Mouse (Mus musculus) lung, adult 2 months (tissue): ENCODE data around the gene Ptprg.

Source experiments
- CTCF ChIP-seq: fragments of 200-500 bp; IDR thresholded peaks from 2 replicates; pipeline ENCODE4 v1.5.1; 2011; ENCODE audit warnings: mild to moderate bottlenecking, low read length, control low read depth; ENCODE audit not compliant: insufficient read depth
- POLR2A ChIP-seq: fragments of 200-500 bp; IDR thresholded peaks from 2 replicates; pipeline ENCODE4 v1.6.1; 2011; ENCODE audit warnings: low read depth, mild to moderate bottlenecking, control low read depth, low read length, borderline replicate concordance; ENCODE audit errors: extremely low read depth

DNA sequence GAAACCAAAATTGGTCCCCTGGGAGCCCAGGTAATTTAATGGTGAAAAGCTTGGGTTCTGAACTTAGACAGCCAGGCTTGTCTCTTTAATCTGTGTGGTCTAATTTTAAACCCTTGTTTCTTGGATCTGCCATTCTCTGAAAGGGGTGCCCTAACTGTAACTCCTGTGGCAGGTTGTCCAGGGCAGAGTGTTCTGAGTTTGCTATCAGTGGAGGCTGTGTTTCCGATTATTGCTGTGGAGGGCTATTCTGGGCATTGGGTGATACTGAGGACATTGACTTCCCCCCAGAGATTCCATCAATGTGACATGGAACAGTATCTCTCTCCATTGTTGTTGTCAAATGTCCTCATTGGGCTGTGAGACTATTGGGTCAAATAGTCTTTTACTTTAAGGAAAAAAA lies 134.2 kb downstream of the Ptprg start:
- TF ChIP-seq POLR2A = no peak
- no peak for TF ChIP-seq CTCF
